Mouse (Mus musculus) kidney, postnatal 14 days (tissue): ENCODE data around the gene Cfap300.

Experiments used
- DNase-seq: peaks from one replicate; pipeline ENCODE4 v3.0.0; 2022; ENCODE audit warnings: mixed read lengths

Cfap300 gene

DNA sequence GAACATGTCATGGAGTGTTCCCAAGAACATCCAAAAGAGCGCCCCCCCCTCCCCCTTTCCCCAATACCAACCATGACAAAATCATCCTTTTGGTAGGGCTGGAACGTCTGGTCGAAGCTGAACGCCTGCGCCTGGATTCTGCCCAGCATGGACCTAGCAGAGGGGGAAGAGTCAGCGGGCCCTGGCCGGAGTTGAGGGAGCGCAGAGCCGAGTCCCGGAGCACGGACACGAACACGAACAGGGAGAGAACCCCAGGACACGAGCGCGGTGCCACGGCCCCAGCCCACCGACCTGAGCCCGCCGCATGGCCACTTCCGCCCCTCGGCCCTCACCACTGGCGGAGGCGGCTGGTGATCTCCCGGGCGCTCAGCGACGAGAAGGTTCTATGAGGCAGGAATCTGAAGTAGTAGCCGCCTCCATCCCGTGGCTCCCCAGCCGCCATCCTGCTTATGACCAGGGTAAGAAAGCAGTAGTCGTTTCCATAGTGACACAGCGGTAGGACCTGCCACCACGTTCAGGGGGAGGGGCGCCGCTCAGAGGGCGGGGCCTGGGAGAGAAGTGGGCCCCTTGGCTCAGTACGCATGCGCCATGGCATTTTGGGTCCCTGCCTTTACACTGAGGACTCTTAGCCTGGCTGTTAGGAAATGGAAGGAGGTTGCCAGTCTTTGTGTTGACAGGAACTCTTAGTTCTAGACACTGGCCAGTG, at the start of gene Cfap300:
Gene Cfap300, minus strand, starts transcription at position 486 of the 706 bp plus-strand sequence.
- DNase-seq: peak; percentile 97

DNA sequence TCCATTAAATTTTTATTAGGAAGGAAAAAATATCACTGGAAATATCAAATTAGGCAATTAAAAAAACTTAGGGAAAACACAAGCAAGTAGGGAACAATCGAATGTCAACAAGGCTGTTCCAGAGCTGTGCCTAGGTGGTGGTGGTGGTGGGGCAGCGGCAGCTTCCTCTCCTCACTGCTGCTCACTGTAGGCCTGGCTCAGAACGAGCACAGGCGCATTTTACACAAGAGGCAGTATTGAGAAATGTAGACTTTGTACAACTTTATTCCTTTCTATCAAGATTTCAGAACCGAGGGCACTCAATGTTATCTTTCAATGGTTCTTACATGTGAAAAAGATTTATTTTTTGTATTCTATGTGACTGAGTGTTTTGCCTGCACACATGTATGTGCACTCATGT, 36.3 kb upstream of the Cfap300 start:
- DNase-seq: no peak

DNA sequence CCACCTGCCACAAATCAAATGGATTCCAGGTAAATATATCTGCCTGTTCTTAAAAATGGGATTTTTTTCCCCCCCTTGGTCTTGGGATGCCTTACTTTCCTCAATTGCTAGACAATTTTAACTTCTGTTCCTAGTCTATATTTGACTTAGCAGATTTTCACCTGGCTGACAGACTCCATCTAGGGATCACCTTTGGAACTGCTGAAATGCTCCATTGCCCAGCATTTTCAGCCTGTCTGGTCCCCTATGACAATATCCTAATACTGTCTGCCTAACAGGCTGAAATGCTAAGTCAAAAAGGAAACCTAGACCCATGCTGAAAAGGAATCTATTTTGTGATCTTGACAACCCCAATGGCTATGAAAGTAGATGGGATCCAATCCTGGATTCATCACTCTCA, 31.7 kb upstream of the Cfap300 start:
- peak; percentile 51 for DNase-seq

DNA sequence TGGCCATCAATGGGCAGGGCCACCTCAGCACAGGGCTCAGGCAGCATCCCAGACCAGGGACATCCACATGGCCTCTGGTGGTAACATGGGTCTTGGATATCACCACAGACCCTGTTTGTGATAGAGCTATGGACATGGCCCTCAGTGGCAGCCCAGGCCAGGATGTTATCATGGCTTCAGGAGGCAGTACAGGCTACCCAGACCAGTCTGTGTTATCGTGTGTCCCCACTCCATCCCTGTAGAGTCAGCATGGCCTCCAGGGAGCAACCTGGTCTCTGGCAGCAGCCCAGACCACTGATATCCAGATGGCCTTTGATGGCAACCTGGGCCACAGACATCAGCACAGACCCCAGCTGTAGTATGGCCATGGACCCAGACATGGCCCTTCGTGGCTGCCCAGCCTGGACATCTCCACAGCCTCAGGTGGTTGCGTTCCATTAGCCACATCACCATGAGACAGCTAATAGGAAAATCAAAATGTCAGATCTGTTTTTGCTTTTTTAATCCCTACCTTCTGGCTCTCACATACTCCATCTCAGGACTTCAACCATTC, 30.7 kb upstream of the Cfap300 start:
- no peak for DNase-seq

DNA sequence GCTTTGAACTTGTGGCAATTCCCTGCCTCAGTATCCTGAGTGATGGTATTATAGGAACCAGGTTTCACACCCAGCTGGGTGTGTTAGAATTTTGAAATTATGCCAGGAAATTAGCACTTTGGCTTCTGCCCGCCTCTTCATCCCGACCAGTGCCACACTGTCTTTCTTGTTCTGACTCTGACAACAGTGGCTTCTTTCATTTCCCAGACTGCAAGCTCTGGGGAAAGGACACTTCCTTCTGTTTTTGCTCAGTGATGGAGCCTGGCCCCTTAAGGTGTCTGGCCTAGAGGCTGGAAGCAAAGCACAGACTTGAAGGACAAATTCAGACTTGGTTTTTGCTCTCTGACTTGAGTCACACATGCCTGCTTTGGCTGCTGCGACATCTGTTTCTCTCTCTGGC, 17.0 kb upstream of the Cfap300 start:
- no peak for DNase-seq

DNA sequence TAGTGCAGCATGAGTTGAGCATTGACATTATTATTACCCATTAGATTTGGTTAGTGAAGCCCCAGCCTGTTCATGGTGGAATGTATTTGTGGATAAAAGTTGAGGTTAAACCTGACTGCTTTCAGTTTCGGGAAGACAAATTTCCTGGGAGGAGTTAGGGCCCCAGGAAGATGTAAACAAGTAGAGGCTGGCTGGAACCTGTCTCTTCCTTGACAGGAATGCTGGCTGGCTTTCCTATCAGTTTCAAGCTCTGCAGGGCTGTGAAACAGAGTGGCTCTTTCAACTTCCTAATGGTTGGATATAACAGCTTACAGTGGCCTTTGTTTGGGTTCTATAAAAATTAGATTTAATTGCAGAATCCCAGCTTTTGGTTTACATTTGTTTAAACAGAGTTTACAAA, 12.2 kb upstream of the Cfap300 start:
- no peak for DNase-seq

DNA sequence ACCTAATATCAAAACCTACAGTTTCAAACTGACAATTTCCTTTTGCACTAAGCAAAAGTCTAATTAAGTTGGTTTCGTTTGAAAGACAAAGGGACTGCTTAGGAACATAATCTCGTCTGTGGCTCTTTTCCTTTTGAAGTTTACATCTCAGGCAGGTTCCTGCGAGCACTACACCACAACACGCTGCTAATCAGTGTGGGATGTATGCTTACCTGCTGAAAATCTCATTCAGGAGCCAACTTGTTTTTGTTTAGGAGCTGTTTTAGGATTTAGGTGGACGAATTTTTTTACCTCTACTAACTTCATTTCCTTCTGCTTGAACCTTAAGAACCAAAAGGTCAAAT, 393 bp upstream of the Cfap300 start:
- no peak for DNase-seq

DNA sequence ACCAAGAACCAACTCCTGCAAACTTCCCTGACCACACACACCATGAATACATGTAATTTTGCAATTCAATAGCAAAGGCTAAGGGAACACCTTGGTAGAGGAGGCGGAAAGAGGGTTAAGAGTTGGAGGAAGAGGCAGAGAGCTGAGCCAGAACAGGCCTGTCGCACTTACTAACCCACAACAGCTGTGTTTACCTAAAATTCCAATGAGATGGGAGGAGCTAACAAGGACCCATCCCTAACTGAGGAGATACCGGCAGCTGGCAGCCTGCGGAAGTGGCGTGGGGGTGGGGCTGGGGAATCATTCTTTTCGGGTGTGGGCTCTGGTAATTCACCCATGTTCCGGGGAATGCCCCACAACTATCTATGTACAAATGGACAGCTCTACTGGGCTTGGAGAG, 7.1 kb downstream of the Cfap300 start:
- DNase-seq: peak; percentile 9

DNA sequence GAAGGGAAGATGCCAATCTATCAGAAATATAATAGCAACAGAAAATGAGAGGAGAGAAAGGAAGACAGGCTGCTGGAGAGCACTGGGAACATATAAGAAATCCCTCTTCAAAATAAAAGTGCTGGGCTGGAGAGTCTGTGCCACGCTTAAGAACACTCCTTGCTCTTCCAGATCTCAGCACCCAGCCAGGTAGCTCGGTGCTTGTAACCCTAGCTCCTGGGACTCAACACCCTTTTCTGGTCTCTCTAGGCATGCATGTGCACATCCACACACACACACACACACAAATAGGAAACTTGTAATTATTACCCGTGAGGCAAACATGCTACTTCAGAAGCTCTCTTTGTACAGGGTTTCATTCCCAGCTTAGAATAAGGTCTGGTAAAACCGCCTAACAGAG, 7.5 kb downstream of the Cfap300 start:
- DNase-seq: no peak

DNA sequence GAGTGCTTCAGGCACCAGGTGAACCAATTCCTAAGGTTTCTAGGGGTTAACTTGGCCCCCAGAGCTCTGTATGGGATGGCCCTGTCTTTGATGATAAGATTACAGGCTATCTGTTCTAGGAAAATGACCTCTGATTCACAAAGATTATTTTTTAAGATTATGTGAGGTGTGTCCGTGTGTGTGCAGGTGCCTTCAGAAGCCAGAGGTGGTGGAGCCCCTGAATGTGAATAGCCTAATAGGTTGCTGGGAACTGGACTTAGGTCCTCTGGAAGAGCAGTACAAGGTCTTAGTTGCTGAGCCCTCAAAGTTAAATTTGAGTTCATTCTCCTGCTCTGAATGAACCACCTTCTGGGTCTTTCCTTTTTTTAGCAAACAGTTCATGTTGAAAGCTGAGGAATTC, 8.5 kb downstream of the Cfap300 start:
- DNase-seq: no peak

DNA sequence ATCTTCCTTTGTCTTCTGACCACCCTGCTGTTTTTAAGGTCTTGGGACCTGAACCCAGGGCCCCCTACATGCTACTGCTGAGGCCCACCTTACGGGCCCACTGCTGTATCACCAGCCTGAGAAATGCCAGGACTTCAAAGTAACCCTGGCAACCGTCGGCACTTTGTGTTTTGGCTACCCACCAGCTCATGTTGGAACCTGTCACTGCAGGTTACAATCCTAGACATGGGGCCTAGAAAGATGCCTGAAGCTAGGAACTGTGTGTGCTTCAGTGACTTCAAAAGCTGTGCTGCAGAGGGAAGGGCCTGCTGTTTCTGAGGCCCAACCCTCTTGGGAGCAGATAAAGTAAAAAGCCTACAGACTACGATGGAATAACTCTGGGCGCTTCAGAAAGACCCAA, 9.8 kb downstream of the Cfap300 start:
- peak; percentile 8 for DNase-seq

DNA sequence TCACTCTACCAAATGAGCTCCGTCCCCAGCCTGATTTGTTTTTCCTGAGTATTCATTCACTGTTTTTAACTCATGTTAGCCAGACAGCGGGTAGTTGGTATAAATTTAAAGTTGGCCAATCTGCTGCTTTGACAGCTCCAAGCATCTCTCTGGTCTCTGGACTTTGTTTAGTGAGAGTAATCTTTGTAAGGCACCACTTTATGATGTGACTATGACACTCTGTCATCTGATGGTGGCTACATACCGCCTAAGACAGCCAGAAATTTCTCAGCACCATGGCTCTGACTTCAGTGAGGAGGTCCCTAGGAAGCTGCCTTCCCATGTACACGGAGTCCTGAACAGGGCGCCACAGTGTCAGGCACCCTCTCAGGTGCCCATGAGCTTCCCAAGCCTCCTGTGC, 24.0 kb downstream of the Cfap300 start:
- DNase-seq: no peak

DNA sequence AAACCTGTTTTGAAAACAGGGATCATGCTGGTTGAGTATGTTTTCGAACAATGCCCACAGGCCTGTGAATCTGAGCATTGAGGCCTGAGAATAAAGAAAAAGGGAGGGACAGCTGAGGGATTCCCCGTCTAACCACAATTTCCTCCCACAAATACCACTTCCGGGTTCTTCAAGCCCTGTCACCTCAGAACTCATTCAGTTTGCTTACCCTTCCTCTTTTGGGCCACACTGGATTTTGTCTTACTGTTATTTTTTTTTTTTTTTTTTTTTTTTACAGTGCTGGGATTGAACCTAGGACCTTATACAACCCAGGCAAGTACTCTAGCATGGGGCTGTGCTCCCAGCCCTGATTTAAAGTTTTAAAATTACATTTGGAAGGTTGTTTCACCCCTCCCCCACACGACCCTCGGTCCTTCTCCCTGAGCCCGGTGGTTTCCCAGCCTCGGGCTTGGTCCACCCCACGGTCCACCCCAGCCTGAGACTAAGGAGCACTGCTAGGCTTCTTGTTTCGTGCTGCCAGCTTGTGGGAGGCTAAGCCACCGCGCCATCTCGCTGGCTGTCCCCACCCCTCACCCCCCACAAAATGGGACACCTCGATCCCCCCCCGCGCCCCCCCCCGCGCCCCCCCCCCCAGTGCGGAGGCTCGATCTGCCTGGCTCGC, 25.2 kb downstream of the Cfap300 start:
- DNase-seq: peak; percentile 10

DNA sequence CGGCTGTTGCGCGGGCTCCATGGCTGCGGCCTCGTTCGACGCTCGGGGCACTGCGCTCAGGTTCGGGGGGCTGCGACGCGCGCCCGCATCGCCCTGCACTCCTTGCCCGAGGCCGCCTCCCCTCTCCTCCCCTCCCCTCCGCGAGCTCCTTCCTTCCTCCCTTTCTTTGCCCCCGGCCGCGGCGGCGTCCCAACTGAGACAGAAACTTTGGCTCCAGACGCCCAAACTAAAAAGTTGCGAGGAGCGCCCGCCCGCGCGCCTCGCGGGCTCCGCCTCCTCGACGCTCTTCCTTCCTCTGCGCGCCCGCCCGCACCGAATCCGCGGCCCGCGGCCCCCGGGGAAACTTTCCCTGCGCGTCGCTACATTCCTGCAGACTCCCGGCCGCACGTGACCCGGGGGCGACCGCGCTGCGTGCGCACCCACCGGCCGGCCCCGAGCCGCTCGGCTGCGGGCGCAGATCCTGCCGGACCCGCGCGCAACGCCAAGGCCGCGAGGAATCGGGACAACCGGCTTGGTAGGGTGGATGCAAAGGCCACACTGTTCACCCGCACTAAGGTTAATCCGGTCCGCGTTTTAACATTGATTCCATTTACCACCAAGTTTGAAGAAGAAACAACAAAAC, 38.1 kb downstream of the Cfap300 start, which contains the start of gene Yap1:
Gene Yap1, minus strand, starts transcription at position 227 of the 622 bp plus-strand sequence.
- DNase-seq: peak; percentile 95

DNA sequence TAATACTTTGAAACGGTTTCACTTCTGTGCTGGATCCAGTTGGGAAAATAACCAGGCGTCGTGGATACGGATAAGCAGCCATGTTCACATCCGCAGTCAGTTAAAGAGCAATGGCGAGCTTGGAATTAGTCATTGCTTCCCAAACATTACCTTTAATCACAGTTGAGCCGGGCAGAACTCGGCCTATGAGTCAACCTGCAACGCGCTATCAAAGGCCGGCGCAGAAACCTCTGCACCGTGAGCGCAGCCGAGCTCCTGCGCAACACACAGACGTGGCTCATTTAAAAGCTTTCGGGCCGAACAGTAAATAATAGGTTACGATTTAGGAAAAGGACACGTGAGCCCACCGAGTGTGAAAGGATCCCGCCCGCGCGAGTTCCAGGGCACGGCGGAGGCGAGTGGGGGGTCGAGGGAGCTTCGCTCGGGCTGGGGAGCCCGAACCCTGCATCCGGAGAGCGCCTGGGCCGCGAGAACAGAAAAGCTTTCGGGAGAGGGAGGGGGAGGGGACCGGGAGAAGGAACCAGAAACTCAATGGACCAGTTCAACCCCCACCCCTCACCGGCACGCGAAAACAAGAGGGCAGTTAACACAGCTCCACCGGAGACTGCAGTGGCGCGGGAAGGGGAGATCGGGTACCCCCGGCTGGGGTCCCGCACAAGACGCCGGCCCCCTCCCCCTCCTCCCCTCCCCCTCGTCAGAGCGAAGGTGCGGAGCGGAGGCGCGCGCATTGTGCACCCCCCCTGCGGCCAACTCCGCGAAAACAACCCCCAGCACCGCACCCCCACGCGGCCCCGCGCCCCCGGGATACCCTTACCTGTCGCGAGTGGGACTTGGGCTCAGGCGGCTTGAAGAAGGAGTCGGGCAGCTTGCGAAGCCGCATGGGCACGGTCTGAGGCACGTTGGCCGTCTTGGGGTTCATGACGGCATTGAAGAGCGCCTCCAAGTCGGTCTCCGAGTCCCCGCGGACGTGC, 39.0 kb downstream of the Cfap300 start:
- peak; percentile 82 for DNase-seq

DNA sequence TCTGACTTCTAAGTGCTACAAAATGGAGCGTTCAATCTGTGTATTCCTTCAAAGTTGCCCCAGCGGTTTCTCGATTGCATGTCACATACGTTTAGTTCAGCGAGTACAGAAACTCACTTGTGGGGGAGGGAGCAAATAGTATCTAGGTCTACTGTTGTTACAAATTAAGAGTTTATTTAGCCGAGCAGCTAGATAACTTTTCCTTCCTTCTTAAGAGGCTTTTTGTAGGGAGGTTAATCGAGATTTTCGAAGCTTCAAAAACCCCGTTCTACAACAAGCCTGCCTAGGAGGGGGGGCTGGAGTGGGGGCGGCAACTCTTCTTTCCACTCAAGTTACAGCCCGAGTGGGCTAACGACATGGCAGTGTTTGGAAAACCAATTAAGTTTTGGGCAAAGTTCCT, 39.8 kb downstream of the Cfap300 start:
- no peak for DNase-seq

DNA sequence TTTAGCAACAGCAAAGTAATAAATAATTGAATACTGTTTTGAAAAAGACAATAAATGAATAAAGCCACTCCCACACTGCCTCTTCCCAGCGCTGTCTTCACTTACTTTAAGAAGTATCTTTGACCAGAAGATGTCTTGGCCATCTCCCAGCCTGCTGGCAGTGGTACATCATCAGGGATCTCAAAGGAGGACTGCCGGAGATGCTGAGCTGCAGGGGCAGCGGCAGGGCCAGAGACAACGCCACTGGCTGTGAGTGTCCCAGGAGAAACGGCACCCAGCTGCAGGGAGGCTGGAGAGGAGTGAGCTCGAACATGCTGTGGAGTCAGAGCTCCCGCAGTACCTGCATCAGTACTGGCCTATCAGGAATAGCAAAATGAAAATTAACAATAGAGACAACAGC, 41.3 kb downstream of the Cfap300 start:
- no peak for DNase-seq

DNA sequence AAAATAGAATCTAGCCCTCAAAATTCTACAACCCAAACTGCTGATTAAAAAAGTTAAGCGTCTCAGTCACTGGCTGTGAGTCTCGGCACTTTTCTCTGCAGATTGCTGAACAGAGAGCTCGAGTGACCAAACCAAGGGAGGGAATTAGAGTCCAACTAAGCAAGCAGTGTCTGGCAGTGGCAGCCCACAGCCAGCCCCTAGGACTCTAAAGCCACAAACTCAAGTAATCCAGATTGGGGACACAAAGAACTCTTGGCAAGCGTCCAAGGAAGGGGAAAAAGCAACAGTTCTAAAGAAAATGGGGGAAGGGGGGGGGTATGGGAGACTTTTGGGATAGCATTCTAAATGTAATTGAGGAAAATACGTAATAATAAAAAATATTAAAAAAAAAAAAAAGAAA, 48.3 kb downstream of the Cfap300 start:
- DNase-seq: no peak

DNA sequence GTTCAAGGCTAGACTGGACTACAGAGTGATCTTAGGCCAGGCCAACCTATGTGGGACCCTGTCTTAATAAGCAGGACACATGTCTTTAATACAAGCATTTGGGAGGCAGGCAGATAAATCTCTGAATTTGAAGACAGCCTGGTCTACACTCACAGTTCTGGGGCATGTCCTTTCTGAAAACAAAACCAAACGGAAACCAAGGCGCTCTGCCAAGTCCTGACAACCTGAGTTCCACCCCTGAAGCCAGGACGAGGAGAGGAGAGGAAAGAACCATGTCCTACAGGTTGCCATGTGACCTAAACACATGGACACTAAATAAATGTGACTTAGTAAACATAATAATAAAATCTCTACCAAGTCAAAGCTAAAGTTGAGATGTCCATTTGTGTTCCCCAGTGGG, 50.0 kb downstream of the Cfap300 start:
- DNase-seq: peak; percentile 42

DNA sequence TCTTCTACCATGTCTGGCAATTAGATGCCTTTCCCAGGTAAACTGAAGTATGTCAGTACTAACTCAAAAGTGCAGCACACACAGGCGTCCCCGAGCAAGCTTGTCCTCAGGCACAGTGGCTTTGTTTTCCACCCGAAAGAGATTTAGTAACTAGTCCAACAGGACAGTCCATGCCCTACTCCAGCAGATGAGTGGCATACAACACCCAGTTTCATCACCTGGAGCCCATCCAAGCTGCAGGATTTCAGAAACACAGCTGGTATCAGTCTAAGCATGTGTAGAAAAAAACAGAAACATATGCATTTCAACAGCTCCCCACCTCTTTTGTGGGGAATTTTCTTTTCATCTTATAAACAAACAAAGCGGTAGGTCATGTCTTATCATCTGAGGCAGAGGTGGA, 51.7 kb downstream of the Cfap300 start:
- no peak for DNase-seq

DNA sequence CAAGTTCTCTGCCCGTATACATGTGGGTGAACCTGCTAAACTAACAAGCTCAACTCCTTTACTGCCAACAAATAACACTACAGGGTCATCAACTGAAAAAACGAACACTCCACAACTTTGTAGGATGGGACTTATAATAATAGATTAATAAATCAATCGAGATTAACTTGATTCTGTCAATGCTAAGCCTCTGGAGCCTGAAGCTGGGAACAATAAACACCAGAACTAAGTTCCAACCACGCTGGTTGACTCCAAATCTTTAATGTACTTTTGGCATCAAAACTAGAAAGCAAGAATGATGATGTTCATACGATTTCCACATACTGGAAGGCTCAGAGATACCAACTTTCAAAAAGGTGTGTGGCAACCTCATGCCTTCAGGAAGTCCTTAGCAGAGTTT, 55.5 kb downstream of the Cfap300 start:
- no peak for DNase-seq

DNA sequence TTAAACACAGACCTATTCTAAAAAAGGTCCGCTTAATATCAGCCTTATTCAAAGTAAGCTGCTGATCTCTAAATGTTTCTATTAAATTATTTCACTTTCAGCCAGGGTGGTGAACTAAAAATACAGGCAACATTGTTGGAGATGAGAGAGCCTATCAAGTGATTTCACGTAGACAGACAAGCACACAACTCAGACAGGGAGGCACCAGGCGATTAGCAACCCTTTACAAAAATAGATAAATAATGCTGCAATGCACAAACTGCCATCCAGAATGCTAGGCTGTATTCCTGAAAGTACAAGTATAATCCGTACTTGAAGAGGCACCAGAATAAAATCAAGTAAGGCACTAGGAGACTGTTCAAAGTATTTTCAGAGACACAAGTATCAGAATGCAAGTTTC, 58.3 kb downstream of the Cfap300 start:
- no peak for DNase-seq

DNA sequence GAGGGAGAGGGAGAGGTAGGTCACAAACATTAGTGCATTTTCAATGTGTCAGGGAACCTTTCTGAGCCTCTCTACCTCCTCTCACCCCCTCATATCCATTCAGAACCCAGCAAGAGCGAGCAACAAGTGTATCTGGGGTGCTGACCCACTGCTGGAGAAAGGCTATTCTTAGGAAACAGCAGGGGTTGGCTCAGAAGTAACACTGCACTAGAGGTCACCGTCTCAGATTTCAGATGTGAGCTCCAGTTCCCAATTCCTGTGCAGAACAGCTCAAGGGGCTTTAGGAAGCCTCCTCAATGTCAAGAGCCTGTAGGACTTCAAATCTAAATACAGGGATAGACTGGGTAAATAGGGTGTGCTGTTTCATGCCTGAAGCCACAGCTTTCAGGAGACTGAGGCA, 59.0 kb downstream of the Cfap300 start:
- DNase-seq: no peak
